Mouse (Mus musculus): ENCODE results near the gene Atp6v1e2.

DNA sequence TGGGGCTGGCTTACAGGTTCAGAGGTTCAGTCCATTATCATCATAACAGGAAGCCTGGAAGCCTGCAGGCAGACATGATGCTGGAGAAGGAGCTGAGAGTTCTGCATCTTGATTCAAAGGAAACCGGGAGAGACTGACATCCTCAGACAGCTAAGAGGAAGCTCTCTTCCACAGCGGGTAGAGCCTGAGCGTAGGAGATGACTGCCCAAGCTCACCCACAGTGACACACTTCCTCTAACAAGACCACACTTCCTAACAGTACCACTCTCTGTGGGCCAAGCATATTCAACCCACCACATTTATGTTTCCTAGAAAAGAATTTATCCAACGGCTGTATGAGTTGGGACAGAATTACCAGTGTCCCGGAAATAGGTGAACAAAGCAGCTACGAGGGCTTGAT lies 30.8 kb upstream of the Atp6v1e2 start:
- no peak for TF ChIP-seq FLI1 (IDR thresholded peaks at IDR 0.05; ENCODE audit: low read length)
- TF ChIP-seq GATA1 (IDR thresholded peaks at IDR 0.05; ENCODE audit: borderline replicate concordance, low read length): no peak

Measured in megakaryocyte, embryonic 14.5 days (primary cell).